In the genomic region with DNA sequence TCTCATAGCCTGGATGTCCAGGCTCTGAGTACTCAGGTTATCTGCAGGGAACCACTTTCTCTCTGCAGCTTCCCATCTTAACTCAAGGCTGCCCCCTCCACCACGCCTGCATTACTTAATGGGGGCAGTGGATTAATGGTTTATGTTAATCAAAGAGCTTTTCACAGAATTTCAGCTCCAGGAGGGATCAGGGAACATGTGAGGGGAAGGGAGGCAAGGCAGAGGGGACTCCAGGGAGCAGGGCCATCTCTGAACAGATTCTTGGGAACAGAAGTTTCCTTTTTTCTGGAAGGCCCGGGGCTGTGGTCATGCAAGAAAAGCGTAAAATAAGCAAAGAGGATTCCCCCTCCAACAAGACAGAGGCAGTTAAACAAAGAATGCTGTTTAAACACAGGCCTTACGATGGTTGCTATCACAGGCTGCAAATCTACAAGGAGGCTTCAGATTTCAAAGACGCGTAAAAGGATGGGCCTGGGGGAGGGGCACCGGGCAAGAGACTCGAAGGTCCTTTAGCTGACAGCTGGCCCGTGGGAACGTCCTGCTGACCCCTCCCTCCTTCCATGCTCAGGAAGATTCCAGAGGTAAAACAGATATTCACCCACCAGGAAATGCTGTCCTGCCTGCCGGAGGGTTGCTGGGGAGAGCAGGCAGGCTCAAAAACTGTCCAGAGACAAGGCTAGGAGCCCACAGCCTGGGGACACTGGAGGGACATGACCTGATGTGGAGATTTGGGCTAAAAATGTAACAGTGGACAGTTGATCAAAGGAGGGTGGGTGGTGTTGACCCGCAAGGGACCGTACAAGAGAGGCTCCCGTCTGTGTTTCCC, we compare ENCODE assay signal across 8 mouse cellular contexts.
DNase-seq lines count a peak whose midpoint lies in the region; ATAC-seq lines count a peak whose summit lies in the region.

No protein-coding gene starts in this region.

- H3K4me3 ChIP-seq in lung, embryonic 15.5 days: 0 out of 2 replicates have a peak overlapping the region, but pooled peaks have one; percentile 9
- no peak overlapping the region for H3K4me3 ChIP-seq in embryonic facial prominence, embryonic 14.5 days (ENCODE audit: low read depth, low read length)
- H3K4me3 ChIP-seq in limb, embryonic 12.5 days (replicated peaks): 0 out of 2 replicates have a peak overlapping the region, but pooled peaks have one; percentile 1
- no peak overlapping the region for H3K4me3 ChIP-seq in neural tube, embryonic 15.5 days (replicated peaks)

- H3K27ac ChIP-seq in lung, embryonic 15.5 days: no peak overlapping the region
- H3K27ac ChIP-seq in embryonic facial prominence, embryonic 14.5 days (replicated peaks; ENCODE audit: low read depth, low read length): peak overlapping the region; percentile 56
- H3K27ac ChIP-seq in limb, embryonic 12.5 days: no peak overlapping the region
- H3K27ac ChIP-seq in neural tube, embryonic 15.5 days (replicated peaks): no peak overlapping the region; the same call in 1 of the 2 replicates

- H3K9ac ChIP-seq in lung, embryonic 15.5 days: no peak overlapping the region
- H3K9ac ChIP-seq in embryonic facial prominence, embryonic 14.5 days (ENCODE audit: low read depth, low read length): no peak overlapping the region
- no peak overlapping the region for H3K9ac ChIP-seq in limb, embryonic 12.5 days (replicated peaks)
- H3K9ac ChIP-seq in neural tube, embryonic 15.5 days (replicated peaks): 0 out of 2 replicates have a peak overlapping the region, but pooled peaks have one; percentile 17

- H3K4me2 ChIP-seq in lung, embryonic 15.5 days: peak overlapping the region; percentile 72
- H3K4me2 ChIP-seq in embryonic facial prominence, embryonic 14.5 days (ENCODE audit: low read depth, low read length): peak overlapping the region; percentile 60
- H3K4me2 ChIP-seq in limb, embryonic 12.5 days: peak overlapping the region; percentile 45
- peak overlapping the region; percentile 28 for H3K4me2 ChIP-seq in neural tube, embryonic 15.5 days

- 0 out of 2 replicates have a peak, but pooled peaks have one; percentile 12 for ATAC-seq in lung, embryonic 15.5 days (ENCODE audit: borderline replicate concordance, extremely low read depth, low FRiP score, low TSS enrichment)
- ATAC-seq in embryonic facial prominence, embryonic 14.5 days (ENCODE audit: low read depth): no peak
- no peak for ATAC-seq in limb, embryonic 12.5 days (ENCODE audit: insufficient number of reproducible peaks, insufficient read depth, low FRiP score, low TSS enrichment, low read depth)
- no peak for ATAC-seq in neural tube, embryonic 15.5 days (ENCODE audit: low FRiP score)
- ATAC-seq in megakaryocyte progenitor cell, adult 5-6 weeks (replicated peaks; ENCODE audit: poor library complexity): no peak

- no peaks in the 10 kb centered on the region for H3K9me3 ChIP-seq in lung, embryonic 15.5 days
- H3K9me3 ChIP-seq in embryonic facial prominence, embryonic 14.5 days (ENCODE audit: control insufficient read depth, low read length): no peaks in the 10 kb centered on the region
- H3K9me3 ChIP-seq in limb, embryonic 12.5 days: no peaks in the 10 kb centered on the region
- no peaks in the 10 kb centered on the region for H3K9me3 ChIP-seq in neural tube, embryonic 15.5 days (replicated peaks)

- no peaks in the 10 kb centered on the region for H3K36me3 ChIP-seq in lung, embryonic 15.5 days
- no peaks in the 10 kb centered on the region for H3K36me3 ChIP-seq in embryonic facial prominence, embryonic 14.5 days (ENCODE audit: control insufficient read depth, insufficient read depth, low read length)
- no peaks in the 10 kb centered on the region for H3K36me3 ChIP-seq in limb, embryonic 12.5 days
- no peaks in the 10 kb centered on the region for H3K36me3 ChIP-seq in neural tube, embryonic 15.5 days

- H3K27me3 ChIP-seq in lung, embryonic 15.5 days: no peaks in the 10 kb centered on the region
- no peaks in the 10 kb centered on the region for H3K27me3 ChIP-seq in embryonic facial prominence, embryonic 14.5 days (replicated peaks; ENCODE audit: control insufficient read depth, insufficient read depth, low read length)
- H3K27me3 ChIP-seq in limb, embryonic 12.5 days: peaks cover 16% of the 10 kb centered on the region; the same call in 1 of the 2 replicates
- no peaks in the 10 kb centered on the region for H3K27me3 ChIP-seq in neural tube, embryonic 15.5 days (replicated peaks)

- WGBS in lung, embryonic 15.5 days: 8% methylated on average over 14 of the region's 14 CpGs
- 7% methylated on average over 14 of the region's 14 CpGs for WGBS in embryonic facial prominence, embryonic 14.5 days
- WGBS in limb, embryonic 12.5 days: 5% methylated on average over 14 of the region's 14 CpGs
- WGBS in neural tube, embryonic 15.5 days: 5% methylated on average over 14 of the region's 14 CpGs

- no peak for DNase-seq in lung, adult 18-20 months
- DNase-seq in embryonic facial prominence, embryonic 14.5 days (ENCODE audit: low spot score): peak; percentile 52
- DNase-seq in MN1 (ENCODE audit: low spot score): no peak
- DNase-seq in cerebellum, adult 9-10 months: no peak

- peaks cover 24% of the 10 kb centered on the region for H3K4me1 ChIP-seq in lung, embryonic 15.5 days
- peaks cover 38% of the 10 kb centered on the region for H3K4me1 ChIP-seq in embryonic facial prominence, embryonic 14.5 days (ENCODE audit: control insufficient read depth, insufficient read depth, low read length)
- peaks cover 10% of the 10 kb centered on the region for H3K4me1 ChIP-seq in limb, embryonic 12.5 days (replicated peaks)
- H3K4me1 ChIP-seq in neural tube, embryonic 15.5 days: peaks cover 20% of the 10 kb centered on the region

Comparison
In these comparisons a context has a peak if more than half of its experiments do, and no peak if none do; other contexts are left out.
1. H3K4me3 ChIP-seq: peak in lung, embryonic 15.5 days (single experiment) and limb, embryonic 12.5 days (single experiment); none in embryonic facial prominence, embryonic 14.5 days (single experiment) and neural tube, embryonic 15.5 days (single experiment).
2. Peak in every context shown above with its lines, with median percentiles within 50 percentile points of each other: H3K4me2 ChIP-seq.